Mouse (Mus musculus) natural killer cell, adult 2 months (primary cell): ENCODE results near the gene Ldlrad3.

ENCODE experiments used
- DNase-seq, 2 experiments: peaks; one replicate each; pipeline ENCODE4 v3.0.0; 2022; ENCODE audit warnings: low spot score in 2 of 2

Gene Ldlrad3

DNA sequence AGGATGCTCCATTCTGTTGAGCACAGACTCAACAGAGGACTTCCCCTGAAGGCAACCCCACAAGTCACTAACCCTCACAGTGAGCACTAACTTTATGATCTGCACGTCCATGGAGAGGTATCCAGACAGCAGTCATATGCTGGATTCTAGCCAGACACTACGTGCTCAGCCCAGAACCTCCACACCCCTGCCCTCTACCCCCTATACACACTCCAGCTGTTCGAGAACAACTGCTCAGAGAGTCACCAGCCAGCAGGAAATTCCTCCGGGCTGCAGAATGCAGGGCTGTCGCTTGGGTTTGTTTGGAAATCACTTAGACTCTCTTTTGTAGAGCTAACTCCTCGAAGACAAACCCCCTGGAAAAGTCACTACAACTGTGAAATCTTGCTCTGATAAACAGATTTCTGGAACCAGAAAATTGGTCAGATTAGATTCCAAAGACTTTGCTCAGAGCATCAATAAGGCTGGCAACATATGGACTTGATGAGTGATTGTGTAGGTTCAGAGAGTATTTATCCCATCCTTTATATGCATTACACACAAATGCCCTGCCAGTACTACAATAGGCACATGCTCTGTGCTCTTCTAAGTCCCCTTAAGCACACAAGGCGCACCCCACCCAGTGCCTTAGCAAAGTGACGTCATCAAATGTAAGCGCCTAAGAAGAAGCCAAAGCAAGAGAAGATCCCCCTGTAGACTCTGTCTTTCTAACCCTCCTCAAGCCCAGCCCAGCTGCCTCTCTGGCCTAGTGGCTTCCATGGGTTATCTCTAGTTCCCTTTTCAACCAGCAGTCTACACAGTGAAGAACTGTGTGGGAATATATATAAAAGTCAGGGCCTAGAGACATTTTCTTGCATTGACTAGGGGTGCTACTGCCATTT is 69.4 kb downstream of the Ldlrad3 start:
- DNase-seq: no peak

DNA sequence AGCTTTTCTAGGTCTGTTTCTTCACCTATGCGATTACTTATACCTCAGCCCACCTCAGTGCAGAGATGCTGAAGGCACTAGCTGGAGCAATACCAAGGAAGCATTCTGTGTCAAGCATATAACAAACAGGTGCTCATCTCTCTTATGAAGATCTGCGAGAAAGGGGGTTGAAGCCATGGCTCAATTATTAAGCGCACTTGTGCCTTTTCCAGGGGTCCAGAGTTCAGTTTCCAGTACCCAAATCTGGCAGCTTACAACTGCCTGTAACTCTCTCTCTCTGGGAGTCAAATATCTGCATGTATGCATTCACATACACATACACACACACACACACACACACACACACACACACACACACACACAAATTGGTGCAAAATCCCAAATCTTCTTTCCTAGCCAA is 72.4 kb downstream of the Ldlrad3 start:
- DNase-seq: no peak

DNA sequence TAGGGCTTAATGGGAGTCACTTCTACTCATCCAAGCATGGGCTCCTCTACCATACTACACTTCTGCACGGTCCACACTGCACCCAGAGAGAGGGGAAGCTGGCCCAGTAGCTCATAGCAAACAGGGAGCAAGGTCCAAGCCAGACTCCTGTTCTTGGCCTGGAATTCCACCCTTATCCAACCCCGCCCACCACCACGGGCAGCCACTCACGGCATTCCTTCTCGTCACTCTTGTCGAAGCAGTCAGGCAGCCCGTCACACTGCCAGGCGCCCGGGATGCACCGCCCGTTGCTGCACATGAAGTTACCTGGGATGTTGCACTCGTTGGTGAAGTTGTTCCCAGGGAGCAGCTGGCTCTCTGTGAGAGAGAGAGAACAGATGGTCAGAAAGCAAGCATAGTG is 72.9 kb downstream of the Ldlrad3 start:
- DNase-seq: no peak

DNA sequence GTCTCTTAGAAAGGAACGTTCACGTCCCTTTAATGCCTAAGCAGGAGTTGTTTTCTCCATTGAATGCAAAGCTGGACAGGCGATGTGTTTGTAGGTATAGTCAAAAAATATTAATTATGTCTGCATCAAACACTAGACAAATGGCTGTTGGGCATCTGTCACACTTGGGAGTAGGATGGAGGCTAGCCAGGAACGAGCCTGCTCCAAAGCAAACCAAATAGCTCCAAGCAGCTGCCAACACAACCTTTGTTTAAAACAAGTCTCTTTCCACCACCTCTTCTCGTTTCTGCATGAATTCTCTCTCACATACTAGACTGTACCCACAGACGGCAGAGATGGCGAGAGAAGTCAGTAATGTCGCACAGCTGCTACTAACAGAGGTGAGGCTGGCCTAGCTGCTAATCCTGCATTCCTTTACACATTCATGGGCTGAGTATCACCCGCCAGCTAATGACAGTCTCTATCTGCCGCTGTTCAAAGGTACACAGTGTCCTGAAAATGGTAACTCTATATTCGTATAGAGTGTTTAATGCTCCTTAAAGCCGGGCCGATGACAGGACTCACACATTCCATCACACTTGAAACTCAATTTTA is 74.2 kb downstream of the Ldlrad3 start:
- DNase-seq: no peak

DNA sequence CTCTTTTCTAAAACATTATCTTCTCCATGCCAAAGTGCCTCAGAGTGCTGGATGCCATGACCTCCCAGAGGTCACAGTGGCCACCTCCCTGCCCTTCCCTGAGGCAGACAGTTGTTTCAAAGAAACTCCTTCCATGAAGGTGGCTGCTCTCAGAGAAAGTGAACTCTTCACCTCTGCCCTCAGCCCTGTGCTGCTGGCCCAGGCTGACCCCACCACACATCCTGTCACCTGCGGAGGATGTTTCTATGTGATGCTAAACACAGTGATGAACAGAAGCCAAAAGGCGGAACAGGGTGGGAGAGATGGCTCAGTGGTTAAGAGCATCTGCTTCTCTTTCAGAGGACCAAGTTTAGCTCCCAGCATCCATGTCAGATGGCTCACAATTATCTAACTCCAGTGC is 75.9 kb downstream of the Ldlrad3 start:
- no peak for DNase-seq

DNA sequence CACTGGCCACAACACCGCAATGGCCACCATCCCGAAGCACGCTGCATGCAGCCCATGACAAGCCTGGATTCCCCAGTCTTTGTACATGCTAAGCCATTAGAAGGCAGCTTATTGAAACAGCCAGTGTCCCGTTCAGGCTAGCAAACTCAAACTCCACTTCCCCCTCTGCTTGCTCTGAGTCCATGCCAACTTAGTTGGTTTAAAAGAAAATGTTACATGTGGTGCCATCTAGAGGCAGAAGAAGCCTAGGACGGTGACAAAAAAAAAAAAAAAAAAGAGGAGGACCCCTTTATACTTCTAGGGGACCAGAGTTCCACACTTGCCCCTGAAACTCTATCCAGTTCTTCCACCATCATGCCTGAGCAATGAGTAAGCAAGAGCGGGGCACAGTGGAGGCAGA is 78.9 kb downstream of the Ldlrad3 start:
- DNase-seq: peak in 1 of 2 experiments; percentile 8

DNA sequence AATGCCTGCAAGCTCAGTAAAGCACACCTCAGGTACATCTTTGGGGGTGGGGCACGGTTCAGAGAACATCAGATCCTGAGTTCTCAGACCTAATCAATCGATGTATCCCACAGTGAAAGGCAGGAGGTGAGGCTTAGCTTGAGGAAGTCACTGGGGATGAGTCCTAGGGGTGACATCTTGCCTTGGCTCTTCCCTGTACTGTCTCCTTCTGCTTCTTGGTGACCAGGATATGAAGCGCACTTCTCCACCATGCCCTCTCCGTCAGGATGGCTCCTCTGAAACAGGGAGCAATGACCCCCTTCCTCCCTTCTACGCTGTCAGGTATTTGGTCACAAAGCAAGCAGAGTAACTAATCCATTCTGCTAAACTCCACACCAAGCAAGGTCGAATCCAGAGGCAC is 79.5 kb downstream of the Ldlrad3 start:
- no peak for DNase-seq

DNA sequence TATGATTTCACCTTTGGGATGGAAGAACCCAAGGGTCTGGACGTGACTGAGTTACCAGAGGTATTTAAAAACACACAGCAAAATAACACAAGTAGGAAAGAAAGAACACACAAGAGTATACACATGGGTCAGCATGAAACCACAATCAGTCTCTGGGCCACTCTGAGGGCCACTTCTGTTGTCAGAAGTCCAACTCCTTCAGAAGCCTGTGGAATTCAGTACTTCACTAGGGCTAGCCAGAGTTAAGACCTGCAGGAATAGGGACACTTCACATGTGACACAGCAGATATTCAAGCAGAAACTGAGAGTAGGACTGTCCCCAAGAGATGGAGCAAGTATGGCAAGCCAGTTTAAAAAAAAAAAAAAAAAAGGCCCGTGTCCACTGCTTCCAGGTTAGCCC is 80.7 kb downstream of the Ldlrad3 start:
- DNase-seq: no peak

DNA sequence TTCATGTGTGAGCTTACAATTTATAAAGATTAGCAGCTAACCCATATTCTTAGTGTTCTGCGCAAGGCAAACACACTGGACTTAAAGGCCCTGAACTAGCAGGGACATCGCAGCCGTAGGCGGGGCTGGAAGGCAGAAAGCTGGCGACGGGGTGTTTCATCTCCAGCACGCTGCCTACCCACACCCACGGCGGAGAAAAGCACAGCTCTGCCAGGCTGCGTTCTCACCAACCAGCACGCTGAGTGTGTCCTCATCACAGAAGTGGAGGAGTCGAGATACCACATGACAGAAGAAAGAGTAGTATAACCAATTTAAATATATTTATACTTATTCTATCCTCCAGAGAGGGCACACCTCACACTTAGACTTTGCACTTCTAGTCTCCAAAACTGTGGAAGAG is 82.2 kb downstream of the Ldlrad3 start:
- no peak for DNase-seq

DNA sequence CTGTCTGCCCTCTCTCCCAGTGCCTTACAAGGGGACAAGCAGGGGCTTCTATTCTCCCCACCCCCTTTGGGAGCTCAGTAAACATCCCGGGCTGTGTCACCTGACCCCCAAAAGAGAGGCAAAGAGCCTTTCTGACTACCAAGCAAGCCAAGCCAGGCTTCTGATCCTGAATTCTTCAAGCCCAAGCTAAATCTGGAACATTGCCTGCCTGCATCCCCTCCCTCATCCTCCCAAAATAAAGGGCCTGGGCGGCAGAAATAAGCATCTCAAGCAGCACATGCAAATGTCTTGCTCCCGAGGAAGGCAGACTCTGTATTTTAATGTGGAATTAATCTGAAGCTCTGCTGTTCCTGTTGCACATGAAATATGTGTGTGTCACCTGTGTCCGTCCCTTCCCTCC is 85.7 kb downstream of the Ldlrad3 start:
- no peak for DNase-seq

DNA sequence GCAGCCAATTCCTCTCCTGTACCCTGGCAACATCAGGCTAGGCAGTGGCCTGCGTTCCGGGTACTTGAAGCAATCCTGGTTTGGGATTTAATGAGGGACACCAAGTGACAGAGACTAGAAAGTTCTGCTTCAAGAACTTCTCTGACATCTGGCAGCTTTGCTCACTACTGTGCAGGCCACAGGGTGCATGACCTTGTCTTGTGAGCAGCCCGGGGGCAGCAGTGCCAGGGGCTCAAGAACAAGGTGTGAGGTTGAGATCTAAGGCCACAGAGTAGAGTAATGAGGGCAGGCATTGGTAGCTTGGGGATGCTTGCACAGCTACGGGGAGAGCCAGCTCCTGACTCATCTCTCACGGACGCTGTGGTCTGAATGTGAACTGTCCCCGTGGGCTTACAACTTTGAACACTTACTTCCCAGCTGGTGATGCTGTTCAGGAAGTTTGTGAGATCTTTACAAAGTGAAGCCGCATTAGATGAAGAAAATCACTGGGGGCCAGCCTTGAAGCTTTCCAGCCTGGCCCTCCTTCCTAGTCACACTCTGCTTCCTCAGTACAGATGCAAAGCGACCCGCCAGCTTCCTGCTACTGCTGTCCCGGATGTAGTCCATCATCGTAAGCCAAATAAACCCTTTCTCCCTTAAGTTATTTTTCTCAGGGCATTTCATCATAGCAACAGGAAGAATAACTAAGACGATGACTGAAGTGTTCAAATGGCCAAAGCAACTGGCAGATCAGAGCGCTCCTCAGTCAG is 86.3 kb downstream of the Ldlrad3 start:
- no peak for DNase-seq

DNA sequence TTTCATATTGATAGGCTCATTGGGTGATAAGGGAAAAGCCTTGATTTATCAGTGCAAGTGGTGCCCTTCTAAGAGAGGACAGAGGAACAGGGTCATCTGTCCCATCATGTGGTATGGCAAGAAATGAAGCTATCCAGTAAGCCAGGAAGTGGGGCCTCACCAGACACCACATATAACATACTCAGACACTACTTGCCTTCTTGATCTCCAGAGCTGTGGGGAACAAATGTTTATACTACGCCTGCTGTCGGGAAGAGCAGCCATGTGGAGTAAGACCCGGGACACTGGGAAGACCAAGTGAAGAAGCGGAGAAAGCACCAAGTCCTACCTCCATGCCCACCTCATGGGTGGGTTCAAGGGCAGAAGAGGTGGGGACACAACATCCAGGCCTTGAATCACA is 86.9 kb downstream of the Ldlrad3 start:
- DNase-seq: no peak

DNA sequence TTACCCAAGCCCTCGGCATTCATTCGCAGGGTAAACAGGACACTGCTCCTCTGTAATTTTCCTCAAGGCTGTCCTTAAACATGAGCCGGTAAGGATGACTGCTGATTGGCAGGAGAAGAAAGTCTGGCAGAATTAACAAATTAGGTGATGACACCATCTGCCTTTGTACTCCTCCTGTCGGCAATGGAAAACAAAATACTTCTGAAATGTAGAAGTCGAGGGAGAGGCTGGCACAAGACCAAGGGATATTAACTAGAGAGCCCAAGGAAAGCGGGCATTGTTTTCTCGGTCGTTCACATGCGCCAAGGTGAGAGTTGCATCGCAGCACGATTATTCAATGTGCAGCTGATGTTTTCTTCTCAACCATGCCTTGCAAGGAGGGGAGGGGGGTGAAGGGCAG is 91.4 kb downstream of the Ldlrad3 start:
- no peak for DNase-seq

DNA sequence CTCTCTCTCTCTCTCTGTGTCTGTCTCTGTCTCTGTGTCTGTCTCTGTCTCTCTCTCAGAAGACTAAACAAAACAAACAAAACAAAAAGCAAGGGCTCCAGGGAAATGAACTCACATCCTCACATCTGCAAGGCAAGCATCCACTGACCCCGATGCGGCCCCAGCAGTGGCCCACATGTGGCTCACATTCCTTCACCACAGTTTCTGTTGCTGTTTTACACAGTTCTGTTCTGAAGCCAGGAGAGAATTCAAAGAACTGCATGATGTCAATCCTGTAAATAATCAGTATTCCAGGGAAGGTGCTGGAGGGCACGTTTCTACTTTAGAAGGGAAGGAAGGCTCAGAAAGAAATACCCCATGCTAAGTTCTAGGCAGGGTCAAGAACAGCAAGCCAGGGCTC is 91.9 kb downstream of the Ldlrad3 start:
- DNase-seq: no peak

DNA sequence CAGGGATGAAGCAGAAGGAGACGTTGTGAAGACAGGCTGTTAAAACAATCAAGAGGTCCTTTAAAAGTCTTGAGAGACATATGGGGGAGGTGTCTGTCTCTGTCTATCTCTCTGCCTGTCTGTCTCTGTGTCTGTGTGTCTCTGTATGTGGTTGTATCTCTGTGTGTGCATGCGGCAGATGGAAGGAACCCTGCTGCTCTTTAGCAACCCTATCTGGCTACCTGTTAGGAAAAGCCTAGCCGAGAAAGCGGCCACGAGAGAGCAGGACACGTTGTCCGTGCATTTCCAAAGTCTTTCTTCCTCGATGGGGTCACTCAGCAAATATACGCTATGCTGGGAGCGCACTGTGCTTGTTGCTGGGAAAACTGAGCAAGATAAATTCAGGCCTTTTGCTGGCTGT is 93.6 kb downstream of the Ldlrad3 start:
- DNase-seq: no peak

DNA sequence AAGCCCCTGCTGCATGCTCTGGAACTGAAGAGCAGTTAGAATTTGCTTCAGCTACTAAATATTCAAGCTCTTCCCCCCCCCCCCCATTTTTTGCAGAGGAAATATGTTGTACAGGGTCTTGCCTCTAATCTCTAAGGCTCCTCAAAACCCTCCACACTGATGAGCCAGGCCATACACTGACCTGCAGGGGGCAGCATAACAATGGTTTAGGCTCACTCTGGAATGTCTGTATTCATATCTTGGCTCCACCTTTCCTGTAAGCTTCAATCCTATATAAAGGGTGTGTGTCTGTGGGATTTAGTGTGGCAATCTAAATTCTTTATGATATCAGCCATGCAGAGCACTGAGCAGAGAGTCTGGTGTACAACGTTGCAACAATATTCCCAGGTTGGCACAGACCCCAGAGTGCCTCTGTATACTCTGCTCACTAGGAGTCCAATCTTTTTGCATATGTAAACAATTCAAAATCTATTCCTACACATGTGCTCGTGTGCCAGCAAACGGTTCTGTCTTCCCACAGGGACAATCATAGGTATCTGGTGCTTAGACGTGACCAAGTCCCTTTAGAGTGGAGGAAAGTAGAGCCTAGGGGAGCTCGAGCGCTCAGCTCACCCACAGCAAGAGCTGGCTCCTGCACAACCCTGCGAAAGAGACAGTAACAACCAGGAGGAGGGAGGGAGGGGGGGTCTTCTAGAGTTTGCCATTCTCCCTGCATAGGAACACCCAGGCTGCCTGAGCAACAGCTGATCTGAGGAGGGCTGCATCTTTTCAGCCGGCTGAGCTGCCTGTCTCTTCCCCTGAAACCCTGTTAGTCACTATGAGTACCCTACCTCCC is 94.5 kb downstream of the Ldlrad3 start:
- peak in 1 of 2 experiments; percentile 45 for DNase-seq

DNA sequence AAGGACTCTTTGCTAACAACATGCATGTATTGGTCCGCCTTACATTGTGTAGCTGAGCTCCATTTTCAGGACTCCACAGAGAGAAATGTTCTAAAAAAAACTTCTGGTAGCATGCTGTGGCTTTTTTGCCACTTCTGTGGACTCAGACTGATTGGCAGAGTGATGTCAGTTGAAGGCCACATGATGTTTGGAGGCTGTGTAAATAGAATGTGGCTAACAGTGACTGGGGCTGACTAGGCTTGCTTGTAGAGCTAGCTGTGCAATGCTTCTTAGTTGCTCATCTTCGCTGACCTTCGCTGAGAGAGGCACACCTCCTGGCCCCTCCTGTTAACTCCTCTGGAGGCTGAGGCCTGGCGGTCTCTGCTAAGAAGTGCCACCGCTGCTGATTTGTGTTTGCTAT is 98.4 kb downstream of the Ldlrad3 start:
- DNase-seq: no peak

DNA sequence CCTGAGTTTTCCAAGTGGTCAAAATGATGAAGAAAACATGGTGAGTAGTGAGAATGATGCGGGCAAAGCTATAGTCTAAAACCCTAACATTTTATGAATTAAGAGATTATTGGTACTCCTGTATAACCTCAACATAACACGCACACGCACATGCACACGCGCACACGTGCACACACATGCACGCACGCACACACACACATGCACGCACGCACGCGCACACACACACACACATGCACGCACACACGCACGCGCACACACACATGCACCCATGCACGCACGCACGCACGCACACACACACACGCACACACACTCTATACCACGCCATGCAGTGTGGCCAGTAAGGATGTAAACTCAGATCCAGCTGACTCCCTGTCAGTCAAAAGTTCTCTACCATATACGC is 99.6 kb downstream of the Ldlrad3 start:
- DNase-seq: no peak

DNA sequence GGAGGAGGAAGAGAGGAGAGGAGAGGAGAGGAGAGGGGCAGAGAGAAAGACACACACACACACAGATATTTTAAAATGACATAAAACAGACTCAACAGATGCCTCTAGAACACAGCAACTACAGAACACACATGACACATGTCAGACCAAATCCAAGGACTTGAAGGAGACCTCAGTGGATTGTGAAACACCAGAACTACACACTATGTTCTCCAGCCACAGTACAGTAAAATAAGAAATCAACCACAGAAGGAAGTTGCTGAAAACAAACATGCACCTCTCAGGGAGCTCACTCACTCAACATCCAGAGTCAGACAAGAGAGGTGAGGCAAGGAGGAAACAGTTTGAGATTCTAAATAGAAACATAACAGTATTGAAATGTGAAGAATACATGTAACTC is 103.4 kb downstream of the Ldlrad3 start:
- DNase-seq: no peak

DNA sequence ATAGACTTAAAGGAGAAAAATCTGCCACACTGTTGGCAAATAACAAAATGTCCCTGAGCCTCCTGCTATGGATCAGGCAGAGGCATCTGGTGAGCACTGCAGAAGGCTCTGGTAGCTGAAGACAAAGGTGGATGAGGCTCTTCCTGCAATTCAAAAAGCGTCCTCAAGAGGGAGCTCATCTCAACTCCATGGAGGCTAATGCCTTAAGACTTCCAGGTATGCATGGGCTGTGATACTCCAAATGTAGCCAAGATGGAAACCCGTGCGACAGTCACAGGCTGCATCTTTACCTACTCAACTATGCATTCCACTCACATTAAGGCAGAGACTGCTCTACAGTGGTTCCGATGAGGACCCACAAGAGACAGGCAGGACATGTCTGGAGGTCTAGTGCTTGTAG is 108.6 kb downstream of the Ldlrad3 start:
- peak in 1 of 2 experiments; percentile 50 for DNase-seq

DNA sequence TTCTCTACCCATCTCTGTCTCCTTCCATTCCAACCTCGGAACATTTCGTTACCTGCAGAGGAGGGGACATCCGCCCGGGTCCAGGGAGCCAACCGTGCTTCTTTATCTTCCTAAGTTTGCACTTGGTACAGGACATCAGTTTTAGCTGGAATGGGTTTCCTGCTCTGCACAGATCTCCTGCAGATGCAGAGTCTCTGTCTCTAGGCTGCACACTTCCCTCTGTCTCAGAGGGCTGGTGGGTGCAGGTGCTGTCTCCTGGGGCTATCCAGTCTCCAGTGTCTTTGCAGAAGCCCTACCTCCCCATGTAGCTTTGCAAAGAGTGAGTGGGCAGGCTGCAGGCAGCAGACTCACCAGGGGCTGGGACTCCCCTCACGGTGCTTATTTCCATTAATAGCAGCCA is 109.9 kb downstream of the Ldlrad3 start:
- DNase-seq: no peak
